Mouse (Mus musculus) ES-Bruce4 (cell line): ENCODE results near the gene Mrm3. TPM values are rescaled to one million over a fixed set of nuclear protein-coding genes. Genes with fewer than 3 reads are reported as not detected.

ENCODE experiments used
- H3K27ac ChIP-seq: 2 replicates; pipeline ENCODE4 v1.5.1; 2012; ENCODE audit warnings: low read length, inconsistent platforms; ENCODE audit not compliant: insufficient read depth
- H3K27me3 ChIP-seq: 2 replicates; pipeline ENCODE4 v1.6.1; 2012; ENCODE audit warnings: mild to moderate bottlenecking, low read length, inconsistent platforms; ENCODE audit not compliant: control insufficient read depth, poor library complexity, insufficient read depth, severe bottlenecking
- H3K36me3 ChIP-seq: 2 replicates; pipeline ENCODE4 v1.6.1; 2012; ENCODE audit warnings: inconsistent platforms, mild to moderate bottlenecking, low read length, moderate library complexity; ENCODE audit not compliant: control insufficient read depth, poor library complexity, insufficient read depth, severe bottlenecking
- H3K4me1 ChIP-seq: one replicate; pipeline ENCODE4 v1.8.1; 2011; ENCODE audit warnings: low read length; ENCODE audit not compliant: control insufficient read depth, insufficient read depth
- H3K4me3 ChIP-seq: 2 replicates; pipeline ENCODE4 v1.5.1; 2011; ENCODE audit warnings: low read depth, mild to moderate bottlenecking, low read length
- H3K9ac ChIP-seq: 2 replicates; pipeline ENCODE4 v1.6.1; 2012; ENCODE audit warnings: low read depth, mild to moderate bottlenecking, inconsistent platforms; ENCODE audit not compliant: poor library complexity, severe bottlenecking
- H3K9me3 ChIP-seq: replicated peaks from 2 replicates; pipeline ENCODE4 v1.6.1; 2012; ENCODE audit warnings: mild to moderate bottlenecking, low read length, inconsistent platforms; ENCODE audit not compliant: control insufficient read depth, poor library complexity, insufficient read depth, severe bottlenecking
- CTCF ChIP-seq: IDR thresholded peaks from one replicate; pipeline ENCODE4 v1.8.1; 2011; ENCODE audit warnings: low read depth, low read length
- EP300 ChIP-seq: IDR thresholded peaks from 2 replicates; pipeline ENCODE4 v1.6.1; 2011; ENCODE audit warnings: low read depth, low read length; ENCODE audit not compliant: insufficient read depth
- POLR2A ChIP-seq: IDR thresholded peaks from one replicate; pipeline ENCODE4 v1.8.1; 2011; ENCODE audit warnings: low read length; ENCODE audit not compliant: insufficient read depth
- polyA plus RNA-seq: library from polyadenylated mRNA; stranded (reverse); fragments of >200 nt; gene quantifications from 2 replicates; pipeline ENCODE4 v1.2.4, GENCODE M21; 2011; ENCODE audit warnings: low read depth; ENCODE audit not compliant: missing spikeins, insufficient read depth, insufficient read length

The Mrm3 gene
- polyA plus RNA-seq, 1 experiment = 9.2 TPM

DNA sequence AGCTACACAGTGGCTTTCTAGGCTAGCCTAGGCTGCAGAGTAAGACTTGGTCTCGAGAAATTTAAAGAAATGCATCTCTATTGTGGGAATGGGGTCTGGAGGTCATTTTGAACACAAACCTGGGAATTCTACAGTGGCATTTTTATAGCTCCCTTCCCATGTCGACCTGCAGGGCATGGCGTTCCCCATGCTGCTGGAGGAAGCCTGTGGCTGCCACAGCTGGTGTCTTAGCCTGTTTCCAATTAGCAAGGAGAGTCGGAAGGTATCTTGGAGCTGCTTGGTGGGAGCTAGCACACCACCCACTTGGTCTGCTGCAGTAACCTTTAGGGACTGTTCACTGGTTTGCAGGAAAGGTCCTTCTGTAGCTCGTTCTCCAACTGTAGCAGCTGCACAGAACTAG lies 12.6 kb downstream of the Mrm3 start:
- Histone ChIP-seq H3K27me3 (no peaks in the 10 kb centered on the region), H3K9me3 (no peaks in the 10 kb centered on the region), H3K4me1 (peaks cover 5% of the 10 kb centered on the region), H3K4me3 (no peak overlapping the region), H3K36me3 (peaks cover 15% of the 10 kb centered on the region), H3K9ac (no peak overlapping the region), H3K27ac (no peak overlapping the region)
- TF ChIP-seq CTCF (no peak), POLR2A (no peak), EP300 (no peak)

DNA sequence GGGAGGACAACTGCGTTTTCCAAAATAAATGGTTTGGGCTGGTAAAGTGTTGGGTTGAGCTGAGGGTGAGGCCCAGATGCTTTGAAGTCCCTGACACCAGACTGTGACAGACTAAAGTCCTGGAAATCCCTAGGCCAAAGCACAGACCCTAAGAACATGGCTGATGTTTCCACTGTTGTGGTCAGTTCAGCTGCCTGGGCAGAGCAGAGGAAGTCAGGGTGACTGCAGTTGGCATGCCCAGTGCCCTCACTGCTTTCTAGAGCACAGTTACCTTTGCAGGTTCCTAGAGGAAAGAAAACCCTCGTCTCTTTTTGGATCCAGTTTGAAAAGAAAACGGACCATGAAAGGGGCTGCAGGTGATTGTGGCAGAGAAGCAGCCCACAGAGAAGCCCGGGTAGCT lies 13.9 kb downstream of the Mrm3 start:
- no peak overlapping the region for H3K4me3 ChIP-seq
- H3K27ac ChIP-seq = no peak overlapping the region
- H3K27me3 ChIP-seq = no peaks in the 10 kb centered on the region
- TF ChIP-seq EP300 (no peak), POLR2A (no peak), CTCF (no peak)
- peaks cover 7% of the 10 kb centered on the region for H3K4me1 ChIP-seq
- H3K36me3 ChIP-seq = peaks cover 19% of the 10 kb centered on the region
- H3K9me3 ChIP-seq = no peaks in the 10 kb centered on the region
- no peak overlapping the region for H3K9ac ChIP-seq

DNA sequence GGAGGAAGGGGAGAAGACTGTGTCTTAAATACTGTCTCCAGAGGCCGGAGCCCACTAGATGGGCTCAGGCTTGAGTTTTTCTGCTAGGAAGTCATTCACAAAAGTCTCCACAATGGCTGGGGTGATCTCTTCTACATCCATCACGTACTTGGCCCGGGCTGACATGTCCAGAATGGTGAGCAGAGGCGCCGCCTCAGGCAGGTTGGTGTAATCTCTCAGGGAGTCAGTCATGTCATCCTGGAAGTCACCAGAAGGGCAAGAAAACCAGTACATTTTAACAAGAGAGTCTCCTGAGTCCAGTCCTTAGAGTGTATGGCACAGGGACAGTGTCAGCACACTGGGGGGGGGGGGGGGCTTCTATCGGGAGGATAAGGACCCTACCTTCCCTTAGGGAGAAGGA lies 15.0 kb downstream of the Mrm3 start:
- Histone ChIP-seq H3K9me3 (no peaks in the 10 kb centered on the region), H3K4me3 (no peak overlapping the region), H3K27ac (no peak overlapping the region), H3K36me3 (peaks cover 19% of the 10 kb centered on the region), H3K4me1 (peaks cover 7% of the 10 kb centered on the region), H3K27me3 (no peaks in the 10 kb centered on the region), H3K9ac (no peak overlapping the region)
- no peak for TF ChIP-seq POLR2A
- TF ChIP-seq EP300 = no peak

DNA sequence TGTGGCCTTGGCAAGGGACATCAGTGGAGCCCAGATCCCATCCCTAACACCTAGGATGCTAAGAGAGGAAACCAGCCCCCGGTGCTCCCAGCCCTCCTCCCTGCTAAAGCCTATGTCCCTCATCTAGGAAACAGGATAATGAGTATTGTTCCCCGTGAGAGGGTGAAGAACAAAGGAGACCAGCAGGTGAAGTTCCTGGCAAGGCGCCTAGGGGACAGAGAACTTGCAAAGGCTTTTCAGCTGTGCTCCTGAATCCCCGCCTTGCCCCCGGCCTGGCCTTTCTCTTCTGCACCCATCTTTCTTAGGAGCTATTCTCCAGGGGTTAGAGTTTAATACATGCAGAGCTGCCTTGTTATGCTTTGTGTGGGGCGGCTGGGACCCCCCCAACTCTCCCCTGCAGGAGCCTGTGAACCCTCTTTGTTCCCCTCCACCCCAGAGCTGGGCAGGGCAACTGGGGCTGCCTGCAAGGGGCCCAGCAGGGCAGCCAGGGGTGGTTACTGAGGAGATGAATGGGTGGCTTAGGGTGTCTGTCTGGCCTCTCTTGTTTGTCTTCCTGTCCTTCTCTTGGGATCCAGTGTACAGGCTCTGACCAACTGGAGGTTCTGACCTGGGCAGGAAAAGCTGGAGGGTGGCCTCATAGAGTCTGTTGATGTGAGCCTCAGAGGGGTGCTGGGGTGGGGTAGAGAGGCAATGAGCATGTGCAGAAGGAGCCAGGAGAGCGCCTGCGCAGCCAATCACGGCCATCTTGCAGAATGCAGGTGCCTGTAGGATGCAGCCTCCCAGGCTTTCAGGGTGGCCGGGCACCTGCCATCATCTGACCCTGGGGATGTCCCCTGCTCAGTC lies 16.9 kb downstream of the Mrm3 start:
- Histone ChIP-seq H3K9ac (no peak overlapping the region), H3K27me3 (no peaks in the 10 kb centered on the region), H3K36me3 (peaks cover 19% of the 10 kb centered on the region), H3K27ac (no peak overlapping the region), H3K9me3 (no peaks in the 10 kb centered on the region), H3K4me3 (no peak overlapping the region), H3K4me1 (peaks cover 7% of the 10 kb centered on the region)
- TF ChIP-seq CTCF = no peak
- no peak for TF ChIP-seq EP300
- no peak for TF ChIP-seq POLR2A

DNA sequence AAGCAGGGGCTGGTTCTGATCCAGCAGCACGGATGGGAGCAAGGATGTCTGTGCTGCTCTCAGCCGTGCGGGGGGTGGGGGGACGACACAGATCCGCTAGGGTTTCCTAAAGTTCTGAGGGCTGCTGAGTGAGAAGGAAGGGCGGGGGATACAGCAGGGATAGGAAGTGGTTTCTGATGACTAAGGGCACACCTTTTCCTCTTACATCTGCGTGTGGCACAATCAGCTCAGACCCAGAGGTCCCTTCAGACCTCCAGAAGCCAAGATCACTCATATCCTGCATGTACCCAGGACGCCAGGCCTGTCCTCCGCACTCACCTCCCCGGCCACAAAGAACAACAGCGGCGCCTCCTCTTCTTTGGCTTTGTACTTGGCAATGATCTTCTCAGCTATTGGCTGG lies 17.7 kb downstream of the Mrm3 start:
- Histone ChIP-seq H3K4me3 (no peak overlapping the region), H3K27ac (no peak overlapping the region), H3K9me3 (no peaks in the 10 kb centered on the region), H3K4me1 (peaks cover 7% of the 10 kb centered on the region), H3K27me3 (no peaks in the 10 kb centered on the region), H3K9ac (no peak overlapping the region), H3K36me3 (peaks cover 19% of the 10 kb centered on the region)
- TF ChIP-seq POLR2A (no peak), CTCF (no peak), EP300 (no peak)

DNA sequence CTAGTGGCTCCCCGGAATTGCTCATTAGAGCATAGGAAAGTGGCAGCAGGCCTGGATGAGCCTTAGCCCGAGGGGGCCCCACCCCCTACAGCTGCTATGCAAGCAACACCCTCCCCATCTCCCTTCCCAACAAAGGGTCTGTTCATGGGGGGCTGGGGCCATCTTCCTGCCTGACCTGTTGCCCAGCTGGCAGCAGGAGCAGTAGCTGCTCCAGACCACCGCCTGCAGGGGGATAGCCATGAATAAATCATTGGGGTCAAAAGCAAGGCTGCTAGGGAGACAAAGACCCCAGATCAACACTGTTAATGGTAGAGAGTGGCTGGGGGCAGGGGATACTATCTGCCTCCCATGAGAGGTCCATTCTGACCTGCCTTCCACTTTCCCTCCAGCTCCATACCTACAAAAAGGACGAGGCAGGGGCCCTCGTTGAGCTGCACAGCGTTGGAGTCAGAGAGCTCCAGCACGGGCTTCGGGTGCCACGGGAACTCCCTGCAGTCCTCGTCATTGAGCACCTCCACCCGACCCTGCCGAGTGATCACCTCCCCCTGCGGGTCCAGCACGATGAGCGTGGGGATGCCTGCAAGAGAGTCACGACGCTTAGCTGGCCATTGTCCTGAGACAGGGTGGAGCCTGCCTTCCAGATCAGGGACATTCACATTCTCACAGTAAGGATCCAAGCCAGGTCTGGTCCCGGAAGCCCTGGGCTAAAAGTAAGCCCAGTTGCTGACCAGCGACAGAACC lies 19.3 kb downstream of the Mrm3 start:
- H3K27me3 ChIP-seq = no peaks in the 10 kb centered on the region
- no peak overlapping the region for H3K9ac ChIP-seq
- H3K9me3 ChIP-seq = no peaks in the 10 kb centered on the region
- TF ChIP-seq EP300 (peak; percentile 87), CTCF (no peak)
- H3K36me3 ChIP-seq = peaks cover 19% of the 10 kb centered on the region
- H3K27ac ChIP-seq = no peak overlapping the region
- H3K4me3 ChIP-seq = no peak overlapping the region
- H3K4me1 ChIP-seq = peaks cover 7% of the 10 kb centered on the region
